Mouse (Mus musculus): ENCODE results near the gene Cyb5d1. TPM values are rescaled to one million over a fixed set of nuclear protein-coding genes. Genes with fewer than 3 reads are reported as not detected.
"Not testable (repeated sequence)": the region's sequence is repeated elsewhere in the genome, so short reads cannot be mapped to it uniquely, and the experiment has no call there.

Gene Cyb5d1
- total RNA-seq, 2 experiments from 2014 or later = 25.2 to 32.7 TPM

DNA sequence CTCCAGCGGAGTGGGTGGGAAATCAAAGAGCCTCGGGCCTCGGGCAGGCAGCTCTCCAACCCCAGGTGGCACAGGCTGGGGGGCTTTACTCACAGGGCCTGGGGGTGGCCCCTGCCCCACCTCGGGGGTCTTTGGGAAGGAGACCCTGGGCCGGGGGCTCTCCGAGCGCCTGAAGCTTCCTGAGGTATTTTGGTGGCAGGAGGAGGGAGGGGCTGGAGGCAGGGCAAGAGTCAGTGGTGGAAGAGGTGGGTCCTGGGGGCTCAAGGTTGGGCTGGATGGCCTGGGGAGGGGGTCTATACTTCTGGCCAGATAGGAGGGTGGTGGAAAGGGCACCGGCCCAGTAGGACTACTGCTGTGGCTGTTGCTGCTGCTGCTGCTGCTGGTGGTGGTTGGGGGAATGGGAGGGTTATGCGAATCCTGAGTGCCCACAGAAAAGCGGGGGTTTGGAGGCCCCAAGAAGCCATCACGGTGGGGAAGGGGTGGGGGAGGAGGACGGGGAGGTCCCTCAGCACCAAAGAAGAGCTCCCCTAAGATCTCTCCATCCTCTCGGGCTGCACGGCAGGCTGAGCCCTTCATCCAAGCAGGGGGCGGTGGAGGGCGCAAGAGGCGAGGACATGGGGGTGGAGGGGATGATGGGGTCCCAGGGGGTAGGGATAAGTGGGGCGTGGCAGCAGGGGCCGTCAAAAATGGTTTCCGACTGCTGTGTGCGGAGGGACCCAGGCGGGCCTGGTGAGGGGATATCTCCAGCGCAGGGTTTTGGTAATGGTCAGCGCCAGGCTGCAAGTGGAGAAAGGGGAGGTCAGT is 10.2 kb upstream of the Cyb5d1 start:
- no peak for ATAC-seq (replicated peaks; ENCODE audit: poor library complexity, severe bottlenecking)

DNA sequence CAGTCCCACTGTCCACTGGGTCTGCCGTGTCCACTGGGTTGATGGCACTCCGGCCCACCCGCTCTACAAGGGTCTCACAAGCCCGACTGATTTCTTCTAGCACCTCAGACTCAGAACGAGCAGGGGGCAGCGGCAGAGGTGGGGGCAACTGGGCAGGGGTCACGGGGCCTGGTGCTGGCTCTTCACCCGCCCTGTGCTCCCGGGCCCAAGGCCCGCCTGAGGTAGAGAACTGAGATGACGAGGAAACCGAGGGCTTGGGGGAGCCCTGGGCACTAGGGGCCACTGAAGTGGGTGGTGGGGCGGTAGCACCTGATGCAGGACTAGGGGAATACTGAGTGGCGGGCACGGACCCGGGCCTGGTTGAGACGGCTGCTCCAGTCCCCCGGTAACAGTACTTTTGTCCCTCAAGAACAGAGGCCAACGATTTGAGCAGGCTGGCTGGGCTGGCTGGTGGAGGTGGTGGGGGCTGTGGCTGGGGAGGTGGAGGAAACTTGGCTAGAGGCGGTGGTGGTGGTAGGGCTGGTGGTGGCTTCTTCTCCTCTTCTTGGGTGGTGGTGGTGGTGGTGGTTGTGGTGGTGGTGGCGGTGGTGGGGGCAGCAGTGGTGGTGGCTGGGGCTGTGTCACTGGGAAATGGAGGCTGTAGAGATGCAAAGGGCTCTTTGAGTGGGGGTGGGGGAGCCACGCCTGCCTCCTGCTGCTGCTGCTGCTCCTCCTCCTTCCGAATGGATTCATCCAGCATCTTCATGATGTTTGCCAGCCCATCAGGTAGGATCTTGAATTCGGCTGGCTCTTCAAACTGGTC is 9.4 kb upstream of the Cyb5d1 start:
- ATAC-seq (replicated peaks; ENCODE audit: poor library complexity, severe bottlenecking) = no peak

DNA sequence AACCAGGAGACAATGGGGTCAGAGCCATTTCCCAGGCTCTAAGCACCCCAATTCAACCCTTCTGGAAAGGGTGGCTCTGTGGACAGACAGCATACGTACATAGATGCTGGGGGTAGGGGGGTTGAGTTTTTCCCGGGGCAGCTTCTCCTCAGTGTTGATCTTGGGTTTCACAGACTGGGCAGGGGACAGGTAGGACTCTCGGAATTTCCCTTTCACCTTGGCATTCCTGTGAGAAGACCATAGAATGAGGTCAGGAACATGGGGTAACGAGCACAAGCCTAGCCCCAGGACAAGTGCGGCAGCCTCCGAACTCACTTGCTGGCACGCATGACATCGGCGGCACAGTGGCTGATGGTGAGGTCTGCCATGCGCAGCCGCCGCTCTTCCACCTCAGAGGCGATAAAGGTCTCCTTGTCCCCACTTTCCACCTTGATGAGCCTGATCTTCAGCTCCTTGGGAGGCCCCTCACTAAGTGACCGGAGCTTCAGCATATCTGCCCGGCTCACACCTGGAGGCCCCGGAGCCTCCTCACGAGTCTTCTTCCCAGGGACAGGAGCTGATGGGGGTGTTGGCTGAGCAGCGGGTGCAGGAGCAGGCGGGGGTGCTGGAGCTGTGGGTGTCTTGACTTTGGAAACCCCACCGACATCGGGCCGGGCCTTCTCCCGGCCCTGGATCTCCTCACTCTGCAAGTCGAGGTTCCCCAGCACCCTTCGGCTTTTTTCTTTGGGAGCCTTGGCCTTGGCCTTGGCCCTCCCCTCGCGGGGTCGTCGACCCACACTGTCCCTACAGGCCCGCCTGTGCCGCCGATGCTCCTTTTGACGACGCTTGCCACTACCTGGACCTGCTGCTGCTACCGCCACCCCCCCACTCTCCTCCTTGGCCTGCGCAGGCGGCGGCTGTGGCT is 8.5 kb upstream of the Cyb5d1 start:
- ATAC-seq (replicated peaks; ENCODE audit: poor library complexity, severe bottlenecking) = no peak

DNA sequence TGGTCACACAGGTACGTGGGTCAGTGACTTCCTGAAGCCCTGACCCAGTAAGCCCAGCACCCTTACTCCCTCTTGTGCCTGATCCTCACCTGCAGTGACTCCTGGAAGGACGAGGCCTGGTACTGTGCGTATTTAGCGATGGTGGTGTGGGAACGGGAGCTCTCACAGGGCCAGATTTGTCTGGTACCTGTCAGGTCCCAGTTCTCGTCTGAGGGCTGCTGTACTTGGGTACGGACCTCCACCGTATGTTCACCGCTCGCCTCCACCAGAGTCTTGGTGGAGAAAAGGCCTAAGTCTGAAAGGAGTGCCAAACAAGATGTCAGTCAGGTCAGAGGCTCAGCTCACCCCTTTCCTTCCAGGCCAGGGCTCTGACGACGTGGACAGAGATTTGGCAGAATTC is 6.6 kb upstream of the Cyb5d1 start:
- ATAC-seq (replicated peaks; ENCODE audit: poor library complexity, severe bottlenecking) = no peak

DNA sequence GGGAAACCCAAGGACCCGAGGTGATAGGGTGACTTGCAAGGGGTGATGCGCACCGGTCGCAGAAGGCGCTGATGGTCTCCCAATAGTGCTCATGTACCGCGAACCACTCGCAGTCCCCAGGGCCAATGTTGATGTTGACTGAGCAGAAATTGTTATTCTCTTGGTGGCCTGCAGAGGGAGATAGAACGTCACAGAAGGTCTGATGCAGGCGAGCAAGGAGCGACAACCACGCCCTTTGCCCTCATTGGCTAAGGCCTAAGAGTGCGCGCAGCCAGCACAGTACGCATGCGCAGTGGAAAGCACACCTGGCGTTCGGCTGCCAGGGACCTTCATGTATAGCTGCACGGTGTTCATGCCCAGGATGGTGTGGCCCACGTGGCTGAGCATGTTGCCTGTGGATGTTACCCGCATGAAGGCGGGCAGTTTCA is 5.8 kb upstream of the Cyb5d1 start:
- ATAC-seq (replicated peaks; ENCODE audit: poor library complexity, severe bottlenecking) = peak; percentile 85

DNA sequence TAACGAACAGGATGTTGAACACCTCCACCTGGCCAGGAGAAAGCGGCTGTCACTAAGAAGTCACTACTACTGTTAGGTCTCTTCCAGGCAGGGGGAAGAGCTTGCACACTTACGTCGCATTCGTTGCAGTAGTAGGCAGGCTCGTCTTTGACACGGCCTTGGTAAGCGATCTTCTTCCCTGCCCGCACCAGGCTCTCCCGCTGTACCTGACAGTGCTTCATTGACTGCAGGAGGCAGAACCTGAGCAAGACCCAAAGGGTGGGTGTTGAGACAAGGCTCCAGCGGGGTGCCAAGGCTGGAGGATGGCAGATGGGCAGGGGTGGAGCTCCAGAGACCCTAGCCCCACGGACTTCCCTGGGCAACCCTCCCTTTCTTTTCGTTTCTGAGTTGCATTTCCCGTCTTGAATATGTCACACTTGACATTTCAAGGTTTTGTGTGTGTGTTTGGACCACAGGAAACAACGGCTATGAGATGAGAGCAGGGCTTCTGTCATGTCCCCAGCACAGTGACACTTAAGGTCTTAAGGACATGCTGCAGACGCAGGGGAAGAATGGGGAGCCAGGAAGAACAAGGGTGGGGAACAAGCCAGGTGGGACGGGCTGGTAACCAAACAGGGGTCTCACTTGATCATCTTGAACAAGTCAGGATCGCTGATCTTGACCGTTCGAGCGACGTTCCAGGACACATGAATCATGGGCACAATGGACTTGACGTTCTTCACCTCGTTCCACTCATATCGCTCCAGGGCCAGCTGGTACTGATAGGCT is 4.8 kb upstream of the Cyb5d1 start:
- ATAC-seq (replicated peaks; ENCODE audit: poor library complexity, severe bottlenecking) = no peak

DNA sequence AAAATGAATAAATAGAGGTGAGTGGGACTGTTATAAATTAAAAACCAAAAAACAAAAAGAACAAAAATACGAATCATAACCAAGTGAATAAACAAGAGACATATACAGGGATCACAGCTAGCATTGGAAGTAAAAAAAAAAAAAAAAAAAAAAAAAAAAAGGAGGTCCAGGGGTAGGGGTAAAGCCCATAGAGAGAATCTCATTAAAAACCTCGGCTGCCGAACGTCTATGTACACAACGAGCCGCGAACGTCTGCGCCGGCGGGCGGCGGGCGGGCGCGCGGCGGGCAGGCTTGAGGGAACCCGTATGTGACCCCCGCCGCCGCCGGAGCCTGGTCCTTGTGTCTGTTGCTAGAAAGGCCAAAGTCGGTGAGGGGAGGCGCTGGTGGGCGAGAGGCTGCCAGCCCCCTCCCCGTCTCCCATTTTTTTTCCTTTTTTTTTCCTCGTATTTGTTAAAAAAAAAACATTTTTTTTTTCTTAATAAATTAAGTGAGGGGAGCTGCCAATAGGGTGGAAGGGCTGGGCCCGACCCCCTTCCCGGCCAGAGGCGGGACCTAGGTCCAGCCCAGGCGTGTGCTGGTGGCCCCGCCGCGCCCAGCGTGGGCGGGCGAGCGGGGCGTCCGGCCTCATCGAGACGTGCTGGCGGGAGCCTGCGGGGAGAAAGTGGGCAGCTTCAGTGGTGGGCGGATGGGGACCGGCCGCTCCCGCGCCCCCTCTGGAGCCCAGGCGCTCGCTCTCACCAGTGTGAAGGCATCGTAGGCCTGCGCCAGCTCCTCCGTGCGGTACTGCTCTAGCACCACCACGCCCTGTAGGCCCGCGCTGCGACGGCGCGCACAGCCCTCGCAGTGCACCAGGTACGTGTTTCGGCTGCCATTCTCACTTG is 4.0 kb upstream of the Cyb5d1 start:
- ATAC-seq (replicated peaks; ENCODE audit: poor library complexity, severe bottlenecking) = no peak

DNA sequence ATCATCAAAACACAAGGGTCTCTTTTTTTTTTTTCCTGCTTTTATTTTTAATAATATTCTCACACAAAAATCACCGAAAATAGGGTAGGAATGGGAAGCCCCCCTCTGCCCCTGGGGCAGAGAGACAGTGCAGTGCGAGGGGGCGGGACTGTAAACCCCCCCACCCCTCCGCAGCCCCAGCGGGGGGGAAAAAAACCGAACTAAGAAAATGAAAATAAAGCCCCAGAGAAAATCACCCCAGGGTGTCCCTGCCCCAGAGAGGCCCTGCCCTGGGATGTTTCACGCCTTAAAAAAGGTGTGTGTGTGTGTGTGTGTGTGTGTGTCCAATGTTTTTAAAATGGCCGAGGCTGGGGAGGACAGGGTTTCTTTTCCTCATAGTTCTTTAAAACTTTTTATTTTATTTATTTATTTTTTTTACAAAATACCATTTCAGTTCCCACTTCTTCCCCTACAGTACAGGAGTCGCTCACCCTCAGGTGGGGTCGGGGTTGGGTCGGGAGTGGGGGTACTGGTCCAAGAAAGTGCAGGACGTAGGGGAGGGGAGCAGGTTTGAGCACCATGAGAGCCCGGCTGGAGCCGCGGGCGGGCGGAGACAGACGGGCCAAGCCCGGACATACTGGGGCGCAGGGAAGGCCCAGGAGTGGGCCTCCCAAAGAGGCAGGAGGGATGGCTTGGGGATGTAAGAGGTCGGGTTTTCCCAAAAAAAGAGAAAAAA is 3.2 kb upstream of the Cyb5d1 start:
- no peak for ATAC-seq (replicated peaks; ENCODE audit: poor library complexity, severe bottlenecking)

DNA sequence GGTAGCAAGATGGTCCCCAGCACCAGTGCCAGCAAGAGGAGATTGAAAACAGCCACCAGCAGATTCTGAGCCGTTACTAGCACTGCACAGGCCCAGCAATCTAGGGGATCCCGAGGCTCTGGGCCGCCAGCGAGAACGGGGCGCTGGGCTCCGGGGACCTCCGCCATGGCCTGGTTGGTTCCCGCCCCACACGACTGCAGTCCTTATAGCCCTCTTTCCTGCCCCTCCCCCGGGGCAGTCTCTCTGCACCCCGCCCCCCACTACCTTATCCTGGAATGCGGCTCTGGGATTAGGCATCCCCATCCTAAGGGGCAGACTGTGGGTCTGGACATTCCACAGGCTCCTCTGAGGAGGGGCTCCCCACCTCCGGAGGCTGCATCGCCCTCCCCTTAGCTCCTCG is 2.6 kb upstream of the Cyb5d1 start, which contains the start of gene Tmem88:
Gene Tmem88, minus strand, starts transcription at position 176 of the 400 bp plus-strand sequence.
- no peak for ATAC-seq (replicated peaks; ENCODE audit: poor library complexity, severe bottlenecking)

DNA sequence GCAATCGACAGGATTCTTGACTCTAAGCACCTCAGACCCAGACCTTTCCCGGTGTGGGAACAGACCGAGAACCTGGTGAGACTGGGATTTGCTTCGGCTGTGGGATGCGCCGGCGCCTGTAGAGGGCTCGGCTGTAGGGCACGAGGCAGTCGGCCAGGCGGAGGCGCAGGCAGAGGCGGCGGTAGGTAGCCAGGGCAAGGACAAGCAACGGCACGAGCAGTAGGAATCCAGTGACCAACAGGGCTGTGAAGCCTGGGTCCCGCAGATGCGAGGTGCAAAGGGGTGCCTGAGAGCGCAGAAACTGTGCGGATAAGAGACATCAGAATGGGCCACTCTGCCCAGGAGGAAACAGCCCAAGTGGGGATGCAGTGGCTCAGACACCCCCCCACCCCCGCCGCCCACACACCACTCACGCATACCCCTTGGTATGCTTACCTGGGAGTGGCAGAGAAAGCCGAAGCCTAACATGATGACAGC is 2.2 kb upstream of the Cyb5d1 start:
- ATAC-seq (replicated peaks; ENCODE audit: poor library complexity, severe bottlenecking) = no peak

DNA sequence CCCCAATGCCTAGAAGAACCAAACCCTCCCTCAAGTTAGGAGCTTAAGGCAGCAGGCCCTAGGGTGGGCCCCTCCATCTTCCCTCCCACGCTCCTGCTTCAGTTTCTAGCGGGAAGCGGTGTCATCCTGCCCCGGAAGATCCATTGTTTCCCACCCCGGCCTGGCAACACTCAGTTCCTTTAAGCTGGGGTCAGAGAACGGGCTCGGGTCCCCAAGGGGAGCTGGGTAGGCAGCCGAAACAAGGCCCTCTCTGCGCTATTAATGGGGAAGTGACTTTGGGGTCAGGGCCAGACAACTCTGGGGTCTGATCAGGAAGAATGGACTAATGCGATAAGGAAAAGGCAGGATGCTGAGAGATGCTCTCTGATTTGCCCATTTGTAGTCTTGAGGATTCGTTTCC is 1.3 kb upstream of the Cyb5d1 start:
- no peak for ATAC-seq (replicated peaks; ENCODE audit: poor library complexity, severe bottlenecking)

DNA sequence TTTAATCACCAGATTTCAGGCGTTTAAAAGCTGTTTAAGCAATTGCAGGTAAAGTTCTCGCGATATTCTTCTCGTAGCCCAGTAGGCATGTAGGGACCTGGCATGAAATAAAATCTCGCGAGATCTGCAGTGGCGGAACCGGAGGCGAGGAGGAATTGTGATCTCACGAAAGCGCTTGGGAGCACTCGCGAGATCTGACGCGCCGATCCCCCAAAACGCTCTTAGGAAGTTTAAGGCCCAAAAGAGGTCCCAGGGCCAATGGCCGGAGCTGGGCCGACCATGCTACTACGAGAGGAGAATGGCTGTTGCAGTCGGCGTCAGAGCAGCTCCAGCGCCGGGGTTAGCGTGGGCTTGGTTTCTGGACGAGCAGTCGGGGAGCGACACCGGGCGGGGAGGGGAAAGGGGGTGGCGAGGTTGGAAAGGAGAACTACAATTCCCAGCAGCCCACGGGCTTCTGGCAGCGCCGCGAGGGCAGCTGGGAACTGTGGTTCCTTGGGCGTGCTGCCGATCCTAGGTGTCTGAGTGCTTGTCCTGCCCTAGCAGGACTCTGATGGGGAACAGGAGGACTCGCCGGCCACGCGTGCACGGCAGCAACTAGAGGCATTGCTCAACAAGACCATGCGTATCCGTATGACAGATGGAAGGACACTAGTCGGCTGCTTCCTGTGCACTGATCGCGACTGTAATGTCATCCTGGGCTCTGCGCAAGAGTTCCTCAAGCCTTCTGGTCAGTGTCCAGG is 373 bp upstream of the Cyb5d1 start:
- peak; percentile 76 for ATAC-seq (replicated peaks; ENCODE audit: poor library complexity, severe bottlenecking)

DNA sequence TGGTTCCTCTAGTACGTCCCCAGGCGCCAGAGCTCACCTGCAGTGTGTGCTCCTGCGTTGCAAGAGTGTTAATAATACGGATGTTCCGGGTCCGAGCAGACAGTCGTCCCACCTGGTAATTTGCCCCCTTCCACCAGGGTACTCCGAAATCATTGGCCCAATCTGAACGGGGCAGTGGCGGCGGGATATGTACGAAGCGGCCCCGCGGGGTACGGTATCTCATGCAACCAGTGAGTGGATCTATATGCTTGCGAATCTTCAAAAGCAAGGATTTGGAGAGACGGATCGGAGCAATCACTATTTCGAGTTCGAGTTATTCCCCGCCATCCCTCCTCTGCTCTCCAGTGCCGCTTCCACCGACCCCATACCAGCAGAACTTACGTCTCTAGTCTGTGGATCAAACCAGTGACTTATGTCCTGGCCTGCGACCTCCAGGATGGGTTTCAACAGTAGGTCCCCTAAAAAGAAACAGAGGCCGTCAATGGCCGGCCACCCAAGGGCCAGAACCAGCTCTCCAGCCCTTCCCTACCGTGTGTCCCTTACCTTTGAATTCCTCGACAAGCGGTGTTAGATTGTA is 752 bp downstream of the Cyb5d1 start:
- ATAC-seq (replicated peaks; ENCODE audit: poor library complexity, severe bottlenecking) = not testable (repeated sequence)

DNA sequence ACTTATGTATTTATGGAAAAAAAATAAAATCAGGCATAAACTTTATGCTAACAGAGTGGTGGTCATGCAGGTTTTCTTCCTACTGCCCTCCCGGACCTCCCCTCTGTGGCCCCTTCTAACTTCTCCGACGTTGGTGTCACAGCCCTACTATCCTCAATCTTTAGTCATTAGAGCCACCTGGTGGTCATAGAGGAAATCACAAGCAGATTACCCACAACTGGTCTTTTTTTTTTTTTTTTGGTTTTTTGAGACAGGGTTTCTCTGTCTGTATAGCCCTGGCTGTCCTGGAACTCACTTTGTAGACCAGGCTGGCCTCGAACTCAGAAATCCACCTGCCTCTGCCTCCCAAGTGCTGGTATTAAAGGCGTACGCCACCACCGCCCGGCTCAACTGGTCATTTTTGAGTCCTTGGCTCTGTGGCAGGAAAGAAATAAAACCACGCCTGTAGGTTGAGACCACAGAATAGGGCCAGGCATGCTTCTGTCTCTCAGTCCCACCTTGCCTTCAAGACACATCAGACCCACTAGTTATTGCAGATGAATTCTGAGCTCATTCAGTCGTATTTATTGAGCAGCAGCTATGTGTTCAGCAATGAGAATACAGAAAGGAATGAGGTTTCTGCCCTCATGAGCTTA is 4.9 kb downstream of the Cyb5d1 start:
- ATAC-seq (replicated peaks; ENCODE audit: poor library complexity, severe bottlenecking) = peak; percentile 48; the same call in 1 of the 2 replicates

DNA sequence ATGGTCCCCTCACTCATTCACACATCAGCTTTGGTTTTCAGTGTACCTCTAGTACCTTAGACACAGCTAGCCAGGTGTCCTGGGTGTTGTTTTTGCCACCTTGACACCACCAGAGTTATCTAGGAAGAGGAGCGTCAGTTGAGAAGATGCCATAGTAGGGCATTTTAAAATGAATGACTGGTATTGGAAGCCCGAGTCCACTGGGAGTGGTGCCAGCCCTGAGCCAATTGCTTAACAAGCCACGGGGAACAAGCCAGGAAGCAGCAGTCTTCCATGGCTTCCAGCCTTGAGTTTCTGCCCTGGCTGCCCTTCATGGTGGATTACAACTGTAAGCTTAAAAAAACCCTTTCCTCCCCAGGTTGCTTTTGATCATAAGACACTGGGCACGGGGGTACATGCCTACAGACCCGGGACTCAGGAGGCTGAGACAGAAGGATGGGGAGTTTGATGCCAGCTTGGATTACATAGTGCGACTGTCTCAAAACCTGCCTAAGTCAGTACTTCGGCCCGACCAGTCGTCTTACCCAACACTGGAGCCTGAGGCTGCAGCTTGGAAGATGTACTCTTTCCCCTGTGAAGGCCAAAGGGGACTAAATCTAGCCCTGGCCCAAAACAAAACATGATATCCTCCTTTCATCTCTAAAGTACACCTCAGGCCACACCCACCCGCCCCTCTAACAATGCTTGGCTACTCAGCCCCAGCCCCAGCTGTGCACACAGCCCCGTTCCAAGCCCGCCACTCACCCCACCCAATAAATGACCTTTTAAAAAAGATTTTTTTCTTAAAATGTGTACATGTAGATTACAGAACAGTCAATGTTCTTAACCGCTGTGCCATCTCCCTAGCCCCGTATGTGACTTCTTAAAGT is 5.7 kb downstream of the Cyb5d1 start:
- ATAC-seq (replicated peaks; ENCODE audit: poor library complexity, severe bottlenecking) = no peak

DNA sequence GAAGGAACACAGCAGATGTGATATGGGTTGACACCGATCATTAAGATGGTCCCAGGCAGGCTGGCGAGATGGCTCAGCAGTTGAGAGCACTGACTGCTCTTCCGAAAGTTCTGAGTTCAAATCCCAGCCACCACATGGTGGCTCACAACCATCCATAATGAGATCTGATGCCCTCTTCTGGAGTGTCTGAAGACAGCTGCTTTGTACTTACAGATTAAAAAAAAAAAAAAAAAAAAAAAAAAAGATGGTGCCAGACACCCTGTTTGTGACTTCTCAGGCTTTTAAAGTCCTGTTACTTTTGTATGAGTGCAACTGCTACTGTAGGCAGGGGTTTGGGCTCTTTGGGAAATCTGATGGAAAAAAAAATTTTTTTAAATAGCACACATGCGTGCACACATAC is 6.8 kb downstream of the Cyb5d1 start:
- no peak for ATAC-seq (replicated peaks; ENCODE audit: poor library complexity, severe bottlenecking)

Data from granulocyte monocyte progenitor cell, adult 5-6 weeks (primary cell).